Mouse (Mus musculus) stomach, postnatal 0 days (tissue): ENCODE measurements around the gene BC107364.

Source experiments
- CTCF ChIP-seq: IDR thresholded peaks from 2 replicates; pipeline ENCODE4 v1.5.1; 2016; ENCODE audit warnings: antibody characterized with exemption, low read depth, mild to moderate bottlenecking, moderate library complexity
- EP300 ChIP-seq: optimal IDR thresholded peaks from 2 replicates; pipeline ENCODE3; 2016; ENCODE audit warnings: antibody characterized with exemption

GRCm38 (mm10) chr3:96405541-96406503 lies 46.3 kb downstream of the BC107364 start:
- TF ChIP-seq CTCF (no peak), EP300 (no peak)
